Mouse (Mus musculus) retina, embryonic 14.5 days (tissue): ENCODE data around the gene Mipol1.

Experiments
- DNase-seq: peaks from one replicate; pipeline ENCODE4 v3.0.0-alpha.2; 2015; ENCODE audit warnings: low spot score

Gene Mipol1

GRCm38 (mm10) chr12:57243671-57244495 is 13.7 kb downstream of the Mipol1 start:
- no peak for DNase-seq

- DNase-seq, result peak; percentile 28
Observed at GRCm38 (mm10) chr12:57258572-57258971, 28.3 kb downstream of the Mipol1 start.

- DNase-seq, result no peak
Observed at GRCm38 (mm10) chr12:57275456-57275855, 45.2 kb downstream of the Mipol1 start.

GRCm38 (mm10) chr12:57281155-57282114 is 51.2 kb downstream of the Mipol1 start:
- peak; percentile 80 for DNase-seq

GRCm38 (mm10) chr12:57285303-57286059 is 55.3 kb downstream of the Mipol1 start:
- no peak for DNase-seq

- DNase-seq, result no peak
Observed at GRCm38 (mm10) chr12:57307337-57307736, 77.1 kb downstream of the Mipol1 start.

GRCm38 (mm10) chr12:57307748-57308147 is 77.5 kb downstream of the Mipol1 start:
- DNase-seq, result no peak

- DNase-seq, result no peak
Observed at GRCm38 (mm10) chr12:57339053-57339452, 108.8 kb downstream of the Mipol1 start.

- DNase-seq, result no peak
Observed at GRCm38 (mm10) chr12:57340111-57340510, 109.9 kb downstream of the Mipol1 start.

GRCm38 (mm10) chr12:57362732-57363131 is 132.5 kb downstream of the Mipol1 start:
- peak; percentile 54 for DNase-seq

GRCm38 (mm10) chr12:57364027-57364426 is 133.8 kb downstream of the Mipol1 start:
- DNase-seq, result no peak

GRCm38 (mm10) chr12:57371790-57372547 is 141.7 kb downstream of the Mipol1 start:
- no peak for DNase-seq

GRCm38 (mm10) chr12:57382797-57383196 is 152.6 kb downstream of the Mipol1 start:
- no peak for DNase-seq

GRCm38 (mm10) chr12:57387588-57388292 is 157.5 kb downstream of the Mipol1 start:
- DNase-seq, result no peak

GRCm38 (mm10) chr12:57399547-57399946 is 169.3 kb downstream of the Mipol1 start:
- DNase-seq, result peak; percentile 45

GRCm38 (mm10) chr12:57400186-57400585 is 170.0 kb downstream of the Mipol1 start:
- peak; percentile 58 for DNase-seq

- peak; percentile 52 for DNase-seq
Observed at GRCm38 (mm10) chr12:57401126-57401525, 170.9 kb downstream of the Mipol1 start.

GRCm38 (mm10) chr12:57402360-57402759 is 172.1 kb downstream of the Mipol1 start:
- no peak for DNase-seq

- DNase-seq, result no peak
Observed at GRCm38 (mm10) chr12:57409976-57410375, 179.7 kb downstream of the Mipol1 start.

GRCm38 (mm10) chr12:57413833-57414232 is 183.6 kb downstream of the Mipol1 start:
- DNase-seq, result no peak

- no peak for DNase-seq
Observed at GRCm38 (mm10) chr12:57424902-57425301, 194.7 kb downstream of the Mipol1 start.
